Comparison of ENCODE assay signal across 7 mouse cellular contexts in genomic region chr11:84944639-84945435, GRCm38 (mm10). TPM values are rescaled to one million over a fixed set of nuclear protein-coding genes. Genes with fewer than 3 reads are reported as not detected.
DNase-seq lines count a peak whose midpoint lies in the region; ATAC-seq and TF ChIP-seq lines count a peak whose summit lies in the region.

No protein-coding gene starts in this region.

- H3K27me3 ChIP-seq in E14TG2a.4 (ENCODE audit: insufficient read depth, low read length): peaks cover 10% of the 10 kb centered on the region
- H3K27me3 ChIP-seq in ES-Bruce4 (ENCODE audit: control insufficient read depth, insufficient read depth, low read length, poor library complexity, severe bottlenecking): no peaks in the 10 kb centered on the region
- H3K27me3 ChIP-seq in forebrain, embryonic 14.5 days (replicated peaks; ENCODE audit: control insufficient read depth, insufficient read depth, low read length): no peaks in the 10 kb centered on the region
- H3K27me3 ChIP-seq in midbrain, embryonic 13.5 days: peaks cover 3% of the 10 kb centered on the region

- H3K4me2 ChIP-seq in forebrain, embryonic 14.5 days (ENCODE audit: low read length): peak overlapping the region; percentile 12; the same call in 1 of the 2 replicates
- peak overlapping the region; percentile 46; the same call in 1 of the 2 replicates for H3K4me2 ChIP-seq in midbrain, embryonic 13.5 days (replicated peaks)

- H3K9me3 ChIP-seq in E14TG2a.4 (ENCODE audit: low read length) (no peaks in the 10 kb centered on the region), ES-Bruce4 (replicated peaks; ENCODE audit: control insufficient read depth, insufficient read depth, low read length, poor library complexity, severe bottlenecking) (no peaks in the 10 kb centered on the region)
- no peaks in the 10 kb centered on the region for H3K9me3 ChIP-seq in forebrain, embryonic 14.5 days (replicated peaks; ENCODE audit: control insufficient read depth, low read length)
- H3K9me3 ChIP-seq in midbrain, embryonic 13.5 days: no peaks in the 10 kb centered on the region

- TF ChIP-seq POLR2A in ES-Bruce4 (IDR thresholded peaks at IDR 0.05; ENCODE audit: insufficient read depth, low read length): no peak

- H3K4me1 ChIP-seq in E14TG2a.4 (replicated peaks; ENCODE audit: low read depth, low read length) (peaks cover 67% of the 10 kb centered on the region), ES-Bruce4 (ENCODE audit: control insufficient read depth, insufficient read depth, low read length) (peaks cover 17% of the 10 kb centered on the region)
- peaks cover 12% of the 10 kb centered on the region for H3K4me1 ChIP-seq in forebrain, embryonic 14.5 days (ENCODE audit: control insufficient read depth, insufficient read depth, low read length)
- peaks cover 30% of the 10 kb centered on the region for H3K4me1 ChIP-seq in midbrain, embryonic 13.5 days (replicated peaks)

- H3K36me3 ChIP-seq in E14TG2a.4 (ENCODE audit: insufficient read depth, low read length) (no peaks in the 10 kb centered on the region), ES-Bruce4 (ENCODE audit: control insufficient read depth, insufficient read depth, low read length, poor library complexity, severe bottlenecking) (no peaks in the 10 kb centered on the region)
- H3K36me3 ChIP-seq in forebrain, embryonic 14.5 days (ENCODE audit: control insufficient read depth, insufficient read depth, low read length): no peaks in the 10 kb centered on the region
- H3K36me3 ChIP-seq in midbrain, embryonic 13.5 days: no peaks in the 10 kb centered on the region

- no peak for TF ChIP-seq CTCF in E14TG2a.4 (conservative IDR thresholded peaks at IDR 0.05; ENCODE audit: low read length)
- TF ChIP-seq CTCF in ES-Bruce4 (IDR thresholded peaks at IDR 0.05; ENCODE audit: low read depth, low read length): no peak

- peak; percentile 79 for TF ChIP-seq EP300 in ES-Bruce4 (IDR thresholded peaks at IDR 0.05; ENCODE audit: insufficient read depth, low read depth, low read length)

- H3K9ac ChIP-seq in ES-Bruce4 (ENCODE audit: low read depth, poor library complexity, severe bottlenecking): peak overlapping the region; percentile 55
- no peak overlapping the region for H3K9ac ChIP-seq in forebrain, embryonic 14.5 days (ENCODE audit: low read length)
- no peak overlapping the region for H3K9ac ChIP-seq in midbrain, embryonic 13.5 days (replicated peaks)

- H3K4me3 ChIP-seq in E14TG2a.4 (replicated peaks; ENCODE audit: low read length) (peak overlapping the region; percentile 63), ES-Bruce4 (ENCODE audit: low read depth, low read length) (peak overlapping the region; percentile 67)
- H3K4me3 ChIP-seq in forebrain, embryonic 14.5 days (ENCODE audit: low read depth, low read length): no peak overlapping the region
- H3K4me3 ChIP-seq in midbrain, embryonic 13.5 days (replicated peaks): no peak overlapping the region

- H3K27ac ChIP-seq in ES-Bruce4 (ENCODE audit: insufficient read depth, low read length): peak overlapping the region; percentile 87
- H3K27ac ChIP-seq in forebrain, embryonic 14.5 days (ENCODE audit: low read depth, low read length): no peak overlapping the region
- H3K27ac ChIP-seq in midbrain, embryonic 13.5 days: no peak overlapping the region

- no peak for DNase-seq in forebrain, embryonic 14.5 days (ENCODE audit: low spot score)
- DNase-seq in cerebellum, postnatal 36 days: no peak
- DNase-seq in kidney, postnatal 4 days: no peak
- no peak for DNase-seq in cerebellum, adult 11-12 months

- no peak for ATAC-seq in forebrain, embryonic 14.5 days
- no peak for ATAC-seq in midbrain, embryonic 13.5 days

- 6% methylated on average over 12 of the region's 12 CpGs for WGBS in forebrain, embryonic 14.5 days
- 2% methylated on average over 12 of the region's 12 CpGs for WGBS in midbrain, embryonic 13.5 days

RNA-seq across cellular contexts. Expression of gene Car4, which starts 12.7 kb away (rescaled TPM):
- polyA plus RNA-seq in ES-Bruce4 (2011; ENCODE audit: insufficient read depth, insufficient read length, low read depth, missing spikeins): 277 and 320 TPM in 2 replicates
- 2.7 and 3.8 TPM in 2 replicates for polyA plus RNA-seq in forebrain, embryonic 14.5 days (2014; fragmentation: Nextera tagmentation; extraction: Ambion mirVana)
- 5.4 TPM in 2 replicates for polyA plus RNA-seq in midbrain, embryonic 13.5 days (2015; fragmentation: Nextera tagmentation; extraction: Ambion mirVana)

RNA-seq across cellular contexts. Expression of gene Znhit3, which starts 28.7 kb away (rescaled TPM):
- 37.0 and 39.6 TPM in 2 replicates for polyA plus RNA-seq in ES-Bruce4 (2011; ENCODE audit: insufficient read depth, insufficient read length, low read depth, missing spikeins)
- polyA plus RNA-seq in forebrain, embryonic 14.5 days (2014; fragmentation: Nextera tagmentation; extraction: Ambion mirVana): 70.7 and 78.3 TPM in 2 replicates
- polyA plus RNA-seq in midbrain, embryonic 13.5 days (2015; fragmentation: Nextera tagmentation; extraction: Ambion mirVana): 67.4 and 68.1 TPM in 2 replicates

Comparison
In these comparisons a context has a peak if more than half of its experiments do, and no peak if none do; other contexts are left out.
1. H3K4me3 ChIP-seq: peak in E14TG2a.4 (single experiment) and ES-Bruce4 (single experiment); none in forebrain, embryonic 14.5 days (single experiment) and midbrain, embryonic 13.5 days (single experiment).
2. RNA of gene Car4, which starts 12.7 kb away (polyA plus RNA-seq): 277 to 320 TPM in ES-Bruce4; 5.4 TPM in midbrain, embryonic 13.5 days and 2.7 to 3.8 TPM in forebrain, embryonic 14.5 days; every median in the first group is over 10 times any median in the second.